Mouse (Mus musculus) stomach, embryonic 15.5 days (tissue): Measurements from ENCODE around the gene Fhl4. TPM values are rescaled to one million over a fixed set of nuclear protein-coding genes. Genes with fewer than 3 reads are reported as not detected.

Experiments
- ATAC-seq: fragments of 200-750 bp; cut with Nextera tagmentation; 2 replicates; pipeline ENCODE4 v1.8.0; 2017; ENCODE audit warnings: low read depth, moderate number of reproducible peaks, moderate TSS enrichment; ENCODE audit not compliant: insufficient read depth, low FRiP score
- H3K27ac ChIP-seq: fragments of 300-500 bp; sonication (generic); 2 replicates; pipeline ENCODE4 v1.5.1; 2015; ENCODE audit warnings: mild to moderate bottlenecking, inconsistent platforms
- H3K27me3 ChIP-seq: fragments of 300-500 bp; sonication (generic); replicated peaks from 2 replicates; pipeline ENCODE4 v1.6.1; 2015; ENCODE audit warnings: inconsistent platforms
- H3K36me3 ChIP-seq: fragments of 300-500 bp; sonication (generic); 2 replicates; pipeline ENCODE4 v1.6.1; 2015; ENCODE audit warnings: inconsistent platforms
- H3K4me1 ChIP-seq: fragments of 300-500 bp; sonication (generic); 2 replicates; pipeline ENCODE4 v1.6.1; 2015; ENCODE audit warnings: inconsistent platforms
- H3K4me2 ChIP-seq: fragments of 300-500 bp; sonication (generic); 2 replicates; pipeline ENCODE4 v1.6.1; 2015; ENCODE audit warnings: mild to moderate bottlenecking, inconsistent platforms
- H3K4me3 ChIP-seq: fragments of 300-500 bp; sonication (generic); replicated peaks from 2 replicates; pipeline ENCODE4 v1.5.1; 2015; ENCODE audit warnings: inconsistent platforms
- H3K9ac ChIP-seq: fragments of 300-500 bp; sonication (generic); 2 replicates; pipeline ENCODE4 v1.6.1; 2015; ENCODE audit warnings: inconsistent platforms
- H3K9me3 ChIP-seq: fragments of 300-500 bp; sonication (generic); 2 replicates; pipeline ENCODE4 v1.6.1; 2016; ENCODE audit warnings: inconsistent platforms
- WGBS: fragments of 180-500 bp; shearing (Covaris S2); methylation state at CpG from one replicate; pipeline ENCODE4 v1.1.7; 2015; 5-methylcytosine and 5-hydroxymethylcytosine counted together
- polyA plus RNA-seq: library from polyadenylated mRNA; unstranded; fragments of >200 nt; fragmentation: Nextera tagmentation; extraction: Ambion mirVana; gene quantifications from 2 replicates; pipeline ENCODE4 v1.2.1, GENCODE M21; 2015

The Fhl4 gene
- polyA plus RNA-seq, 1 experiment from 2014 or later: 0.85 TPM

- Histone ChIP-seq H3K27me3 (no peaks in the 10 kb centered on the region), H3K36me3 (no peaks in the 10 kb centered on the region), H3K9me3 (no peaks in the 10 kb centered on the region), H3K9ac (no peak overlapping the region), H3K27ac (no peak overlapping the region), H3K4me2 (no peak overlapping the region), H3K4me3 (no peak overlapping the region), H3K4me1 (no peaks in the 10 kb centered on the region)
- no peak for ATAC-seq
- WGBS: 60% methylated on average over 4 of the region's 4 CpGs
Observed at GRCm38 (mm10) chr10:85071605-85072152, 30.6 kb downstream of the Fhl4 start.

GRCm38 (mm10) chr10:85054876-85055275 lies 47.4 kb downstream of the Fhl4 start:
- no peak overlapping the region for H3K27ac ChIP-seq

GRCm38 (mm10) chr10:85052451-85052850 lies 49.8 kb downstream of the Fhl4 start:
- no peak overlapping the region for H3K27ac ChIP-seq
- no peaks in the 10 kb centered on the region for H3K36me3 ChIP-seq
- no peak overlapping the region for H3K4me2 ChIP-seq
- WGBS: 26% methylated on average over 4 of the region's 4 CpGs
- no peaks in the 10 kb centered on the region for H3K4me1 ChIP-seq
- H3K27me3 ChIP-seq: no peaks in the 10 kb centered on the region
- no peaks in the 10 kb centered on the region for H3K9me3 ChIP-seq
- no peak overlapping the region for H3K4me3 ChIP-seq
- ATAC-seq: no peak
- no peak overlapping the region for H3K9ac ChIP-seq

More at GRCm38 (mm10) chr10:85054876-85055275, 47.4 kb downstream of the Fhl4 start:
- WGBS: 79% methylated on average over 2 of the region's 2 CpGs
- H3K4me2 ChIP-seq: no peak overlapping the region
- H3K4me1 ChIP-seq: no peaks in the 10 kb centered on the region
- no peak overlapping the region for H3K4me3 ChIP-seq
- H3K27me3 ChIP-seq: no peaks in the 10 kb centered on the region
- H3K36me3 ChIP-seq: no peaks in the 10 kb centered on the region
- no peaks in the 10 kb centered on the region for H3K9me3 ChIP-seq
- no peak for ATAC-seq
- H3K9ac ChIP-seq: no peak overlapping the region

GRCm38 (mm10) chr10:85050668-85051208 lies 51.6 kb downstream of the Fhl4 start:
- Histone ChIP-seq H3K9ac (no peak overlapping the region), H3K4me1 (no peaks in the 10 kb centered on the region), H3K27me3 (no peaks in the 10 kb centered on the region), H3K4me2 (no peak overlapping the region), H3K27ac (no peak overlapping the region), H3K36me3 (no peaks in the 10 kb centered on the region), H3K9me3 (no peaks in the 10 kb centered on the region), H3K4me3 (no peak overlapping the region)
- no peak for ATAC-seq
- WGBS: 45% methylated on average over 4 of the region's 4 CpGs

GRCm38 (mm10) chr10:85048008-85048407 lies 54.3 kb downstream of the Fhl4 start:
- H3K27ac ChIP-seq: no peak overlapping the region
- H3K9ac ChIP-seq: no peak overlapping the region
- ATAC-seq: no peak
- H3K4me3 ChIP-seq: no peak overlapping the region
- H3K9me3 ChIP-seq: no peaks in the 10 kb centered on the region
- WGBS: 93% methylated on average over 8 of the region's 8 CpGs
- H3K27me3 ChIP-seq: no peaks in the 10 kb centered on the region
- H3K36me3 ChIP-seq: no peaks in the 10 kb centered on the region
- 0 out of 2 replicates have a peak, but pooled peaks cover 5% of the 10 kb centered on the region for H3K4me1 ChIP-seq
- H3K4me2 ChIP-seq: no peak overlapping the region

- H3K4me1 ChIP-seq: 0 out of 2 replicates have a peak, but pooled peaks cover 5% of the 10 kb centered on the region
Observed at GRCm38 (mm10) chr10:85046585-85046984, 55.7 kb downstream of the Fhl4 start.

More at GRCm38 (mm10) chr10:85046585-85046984, 55.7 kb downstream of the Fhl4 start:
- H3K27me3 ChIP-seq: no peaks in the 10 kb centered on the region
- H3K4me3 ChIP-seq: no peak overlapping the region
- no peak overlapping the region for H3K9ac ChIP-seq
- no peaks in the 10 kb centered on the region for H3K9me3 ChIP-seq
- ATAC-seq: no peak
- no peak overlapping the region for H3K4me2 ChIP-seq
- no peaks in the 10 kb centered on the region for H3K36me3 ChIP-seq
- WGBS: 31% methylated on average over 5 of the region's 5 CpGs
- no peak overlapping the region for H3K27ac ChIP-seq

Other genes with a start within 250 kb of the Fhl4 start
- gene Ric8b, start 184.9 kb downstream of the Fhl4 start, polyA plus RNA-seq: 19.2 TPM in 2 replicates
- gene Tmem263, start 132 bp upstream of the Fhl4 start, polyA plus RNA-seq: 73.5 and 75.4 TPM in 2 replicates
- 9.8 and 12.9 TPM in 2 replicates for gene Mterf2, start 25.5 kb upstream of the Fhl4 start, polyA plus RNA-seq
- gene Cry1, start 82.6 kb upstream of the Fhl4 start, polyA plus RNA-seq: 26.0 and 27.2 TPM in 2 replicates